Mouse (Mus musculus) limb, embryonic 11.5 days (tissue): ENCODE results near the gene Fbxl19. TPM values are rescaled to one million over a fixed set of nuclear protein-coding genes. Genes with fewer than 3 reads are reported as not detected.

Experiments
- ATAC-seq: fragments of 200-750 bp; cut with Nextera tagmentation; 2 replicates; pipeline ENCODE4 v1.8.0; 2017; ENCODE audit warnings: low read depth; ENCODE audit not compliant: insufficient number of reproducible peaks, low FRiP score, low TSS enrichment
- DNase-seq: peaks from one replicate; pipeline ENCODE4 v3.0.0-alpha.2; 2015; ENCODE audit warnings: low spot score
- H3K27ac ChIP-seq: fragments of 300-500 bp; sonication (generic); replicated peaks from 2 replicates; pipeline ENCODE4 v1.5.1; 2014; ENCODE audit warnings: low read depth, mild to moderate bottlenecking, low read length
- H3K27me3 ChIP-seq: fragments of 300-500 bp; sonication (generic); 2 replicates; pipeline ENCODE4 v1.6.1; 2014; ENCODE audit warnings: mild to moderate bottlenecking, low read length, mixed read lengths; ENCODE audit not compliant: control insufficient read depth, insufficient read depth
- H3K36me3 ChIP-seq: fragments of 300-500 bp; sonication (generic); 2 replicates; pipeline ENCODE4 v1.6.1; 2014; ENCODE audit warnings: mild to moderate bottlenecking, low read length, moderate library complexity, mixed read lengths; ENCODE audit not compliant: control insufficient read depth, insufficient read depth
- H3K4me1 ChIP-seq: fragments of 300-500 bp; sonication (generic); 2 replicates; pipeline ENCODE4 v1.6.1; 2014; ENCODE audit warnings: low read length, mixed read lengths; ENCODE audit not compliant: control insufficient read depth, insufficient read depth
- H3K4me2 ChIP-seq: fragments of 300-500 bp; sonication (generic); 2 replicates; pipeline ENCODE4 v1.6.1; 2014; ENCODE audit warnings: low read depth, mild to moderate bottlenecking, moderate library complexity; ENCODE audit not compliant: severe bottlenecking
- H3K4me3 ChIP-seq: fragments of 300-500 bp; sonication (generic); 2 replicates; pipeline ENCODE4 v1.5.1; 2014; ENCODE audit warnings: low read depth, low read length
- H3K9ac ChIP-seq: fragments of 300-500 bp; sonication (generic); 2 replicates; pipeline ENCODE4 v1.6.1; 2014; ENCODE audit warnings: mild to moderate bottlenecking, low read length
- H3K9me3 ChIP-seq: fragments of 300-500 bp; sonication (generic); 2 replicates; pipeline ENCODE4 v1.6.1; 2016; ENCODE audit warnings: low read length; ENCODE audit not compliant: control insufficient read depth
- WGBS: fragments of 180-500 bp; shearing (Covaris S2); extraction: QIAGEN DNeasy Blood & Tissue Kit; methylation state at CpG from one replicate; pipeline ENCODE4 v1.1.7; 2014; 5-methylcytosine and 5-hydroxymethylcytosine counted together
- microRNA counts: library from miRNA; unstranded; fragments of <30 nt; microRNA quantifications from one replicate; lab custom pipeline; 2016
- microRNA-seq: library from miRNA; unstranded; fragments of <30 nt; microRNA quantifications from one replicate; pipeline ENCODE4, GENCODE M21; 2016
- polyA plus RNA-seq: library from polyadenylated mRNA; unstranded; fragments of >200 nt; fragmentation: Nextera tagmentation; extraction: Ambion mirVana; gene quantifications from 2 replicates; pipeline ENCODE4 v1.2.1, GENCODE M21; 2014

Gene Fbxl19
- polyA plus RNA-seq, 1 experiment from 2014 or later = 10.9 TPM

DNA sequence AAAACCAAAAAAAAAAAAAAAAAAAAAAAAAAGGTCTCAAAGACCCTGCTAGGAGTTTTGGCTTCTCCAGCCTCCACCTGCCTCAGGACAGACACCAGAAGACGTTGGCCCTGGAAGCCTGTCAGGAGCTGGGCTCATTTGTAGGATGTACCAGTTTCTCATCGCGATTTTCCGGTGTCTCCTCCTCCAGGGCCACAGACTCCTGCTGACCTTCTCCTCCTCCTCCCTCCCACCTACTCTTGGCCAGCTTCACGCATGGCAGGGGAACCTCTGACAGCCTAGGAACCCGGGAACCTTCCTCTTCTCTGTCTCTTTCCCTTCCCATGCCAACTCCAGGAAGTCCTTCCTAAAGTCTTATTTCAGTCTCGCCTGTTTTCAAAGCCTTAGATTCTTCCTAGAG is 72.7 kb downstream of the Fbxl19 start:
- 82% methylated on average over 7 of the region's 7 CpGs for WGBS
- H3K4me1 ChIP-seq = no peaks in the 10 kb centered on the region
- H3K9me3 ChIP-seq = no peaks in the 10 kb centered on the region
- H3K27ac ChIP-seq = no peak overlapping the region
- H3K27me3 ChIP-seq = no peaks in the 10 kb centered on the region
- DNase-seq (no peak), ATAC-seq (no peak)
- H3K9ac ChIP-seq = no peak overlapping the region
- H3K4me3 ChIP-seq = no peak overlapping the region
- H3K4me2 ChIP-seq = no peak overlapping the region
- H3K36me3 ChIP-seq = no peaks in the 10 kb centered on the region

DNA sequence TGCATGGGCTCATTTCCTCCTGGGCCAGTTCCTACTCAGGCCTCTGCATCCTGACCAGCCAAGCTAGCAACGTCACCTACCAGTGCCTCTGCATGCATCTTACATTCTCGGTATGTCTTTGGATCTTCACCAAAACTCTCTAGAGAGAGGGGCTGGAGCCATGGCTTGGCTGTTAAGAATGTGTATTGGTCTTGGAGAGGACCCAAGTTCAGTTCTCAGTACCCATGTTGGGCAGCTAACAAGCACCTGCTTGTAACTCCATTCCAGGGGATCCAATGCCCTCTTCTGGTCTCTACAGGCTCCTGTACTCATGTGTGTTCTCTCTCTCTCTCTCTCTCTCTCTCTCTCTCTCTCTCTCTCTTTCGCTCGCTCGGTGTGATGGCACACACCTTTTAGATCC is 73.4 kb downstream of the Fbxl19 start:
- H3K27me3 ChIP-seq = no peaks in the 10 kb centered on the region
- H3K4me2 ChIP-seq = no peak overlapping the region
- H3K9ac ChIP-seq = no peak overlapping the region
- ATAC-seq (no peak), DNase-seq (no peak)
- H3K36me3 ChIP-seq = no peaks in the 10 kb centered on the region
- peaks cover 4% of the 10 kb centered on the region for H3K4me1 ChIP-seq
- H3K4me3 ChIP-seq = no peak overlapping the region
- 89% methylated on average over 5 of the region's 5 CpGs for WGBS
- no peak overlapping the region for H3K27ac ChIP-seq
- no peaks in the 10 kb centered on the region for H3K9me3 ChIP-seq

MicroRNAs within 50 kb of the gene (microRNA counts, 519-probe panel; counts per million panel counts)
- microRNA mmu-miR-762 (lab: Ali Mortazavi, UCI) = 2,841 counts per million, percentile 32 among the panel's probes with 10 or more counts

Small RNA genes lying within 50 kb of the gene (microRNA-seq; reads per million reads assigned to microRNA genes)
- not detected for gene Mir762

Other genes with a start within 250 kb of the Fbxl19 start
- gene Srcap, start 232.6 kb upstream of the Fbxl19 start, polyA plus RNA-seq = 59.4 and 61.4 TPM in 2 replicates
- 19.4 and 21.0 TPM in 2 replicates for gene Gm42715, start 225.0 kb upstream of the Fbxl19 start, polyA plus RNA-seq
- gene Tmem265, start 183.2 kb upstream of the Fbxl19 start, polyA plus RNA-seq = 4.7 and 9.9 TPM in 2 replicates
- 45.7 and 48.8 TPM in 2 replicates for gene Phkg2, start 171.2 kb upstream of the Fbxl19 start, polyA plus RNA-seq
- 11.5 and 12.3 TPM in 2 replicates for gene Ccdc189, start 155.9 kb upstream of the Fbxl19 start, polyA plus RNA-seq
- 44.3 and 49.1 TPM in 2 replicates for gene Rnf40, start 155.8 kb upstream of the Fbxl19 start, polyA plus RNA-seq
- gene Zfp629, start 128.7 kb upstream of the Fbxl19 start, polyA plus RNA-seq = 28.0 and 31.8 TPM in 2 replicates
- 83.9 and 85.5 TPM in 2 replicates for gene Bcl7c, start 35.6 kb upstream of the Fbxl19 start, polyA plus RNA-seq
- 19.6 and 21.4 TPM in 2 replicates for gene Ctf1, start 31.8 kb upstream of the Fbxl19 start, polyA plus RNA-seq
- 0.32 and 0.70 TPM in 2 replicates for gene Ctf2, start 12.4 kb upstream of the Fbxl19 start, polyA plus RNA-seq
- 11.7 and 12.3 TPM in 2 replicates for gene Orai3, start 25.3 kb downstream of the Fbxl19 start, polyA plus RNA-seq
- gene Setd1a, start 32.1 kb downstream of the Fbxl19 start, polyA plus RNA-seq = 31.5 and 38.0 TPM in 2 replicates
- gene Gm49388, start 41.1 kb downstream of the Fbxl19 start, polyA plus RNA-seq = not detected in 2 replicates
- gene Hsd3b7, start 56.1 kb downstream of the Fbxl19 start, polyA plus RNA-seq = 7.0 and 8.0 TPM in 2 replicates
- 16.0 and 17.3 TPM in 2 replicates for gene Stx4a, start 79.8 kb downstream of the Fbxl19 start, polyA plus RNA-seq
- 6.7 and 8.0 TPM in 2 replicates for gene Stx1b, start 80.0 kb downstream of the Fbxl19 start, polyA plus RNA-seq
- 15.8 and 21.2 TPM in 2 replicates for gene Zfp646, start 131.7 kb downstream of the Fbxl19 start, polyA plus RNA-seq
- 27.7 and 28.9 TPM in 2 replicates for gene Zfp668, start 132.3 kb downstream of the Fbxl19 start, polyA plus RNA-seq
- gene Prss53, start 146.4 kb downstream of the Fbxl19 start, polyA plus RNA-seq = 0.85 and 0.92 TPM in 2 replicates
- gene Gm21974, start 150.9 kb downstream of the Fbxl19 start, polyA plus RNA-seq = not detected in 2 replicates
- gene Vkorc1, start 151.1 kb downstream of the Fbxl19 start, polyA plus RNA-seq = 63.1 and 66.6 TPM in 2 replicates
- 124 TPM in 2 replicates for gene Bckdk, start 159.5 kb downstream of the Fbxl19 start, polyA plus RNA-seq
- gene Kat8, start 168.0 kb downstream of the Fbxl19 start, polyA plus RNA-seq = 48.2 and 53.7 TPM in 2 replicates
- 4.0 and 5.0 TPM in 2 replicates for gene Prss8, start 185.6 kb downstream of the Fbxl19 start, polyA plus RNA-seq
- 11.5 and 13.3 TPM in 2 replicates for gene Prss36, start 202.2 kb downstream of the Fbxl19 start, polyA plus RNA-seq
- 62.7 and 63.1 TPM in 2 replicates for gene Fus, start 222.9 kb downstream of the Fbxl19 start, polyA plus RNA-seq
- gene Pycard, start 249.3 kb downstream of the Fbxl19 start, polyA plus RNA-seq = 6.7 and 6.9 TPM in 2 replicates